Mouse (Mus musculus): Measurements from ENCODE around the gene Nat8f4. TPM values are rescaled to one million over a fixed set of nuclear protein-coding genes. Genes with fewer than 3 reads are reported as not detected.

The Nat8f4 gene
- polyA plus RNA-seq, 1 experiment from 2014 or later, result 1.9 TPM

- no peak for ATAC-seq (replicated peaks; ENCODE audit: low FRiP score)
- 70% methylated on average over 2 of the region's 2 CpGs for WGBS
- Histone ChIP-seq H3K4me1 (replicated peaks; ENCODE audit: control insufficient read depth, insufficient read depth, low read length) (no peaks in the 10 kb centered on the region), H3K27me3 (replicated peaks; ENCODE audit: control insufficient read depth, insufficient read depth, low read length) (no peaks in the 10 kb centered on the region), H3K9ac (ENCODE audit: low read depth, low read length) (no peak overlapping the region), H3K4me2 (no peak overlapping the region), H3K9me3 (ENCODE audit: control insufficient read depth, low read length) (no peaks in the 10 kb centered on the region), H3K4me3 (ENCODE audit: low read depth, low read length) (no peak overlapping the region), H3K27ac (ENCODE audit: low read depth, low read length) (no peak overlapping the region), H3K36me3 (ENCODE audit: control insufficient read depth, insufficient read depth, low read length) (no peaks in the 10 kb centered on the region)
- no peak for DNase-seq (ENCODE audit: low spot score)
Observed at GRCm38 (mm10) chr6:85863136-85863535, 41.5 kb downstream of the Nat8f4 start.

GRCm38 (mm10) chr6:85862565-85862964 lies 42.1 kb downstream of the Nat8f4 start:
- ATAC-seq (replicated peaks; ENCODE audit: low FRiP score) (no peak), DNase-seq (ENCODE audit: low spot score) (no peak)
- WGBS, result 74% methylated on average over 3 of the region's 3 CpGs
- H3K9me3 ChIP-seq (ENCODE audit: control insufficient read depth, low read length), result no peaks in the 10 kb centered on the region
- H3K4me1 ChIP-seq (replicated peaks; ENCODE audit: control insufficient read depth, insufficient read depth, low read length), result no peaks in the 10 kb centered on the region
- no peaks in the 10 kb centered on the region for H3K36me3 ChIP-seq (ENCODE audit: control insufficient read depth, insufficient read depth, low read length)
- H3K27me3 ChIP-seq (replicated peaks; ENCODE audit: control insufficient read depth, insufficient read depth, low read length), result no peaks in the 10 kb centered on the region
- no peak overlapping the region for H3K27ac ChIP-seq (ENCODE audit: low read depth, low read length)
- no peak overlapping the region for H3K4me3 ChIP-seq (ENCODE audit: low read depth, low read length)
- H3K4me2 ChIP-seq, result no peak overlapping the region
- no peak overlapping the region for H3K9ac ChIP-seq (ENCODE audit: low read depth, low read length)

- Histone ChIP-seq H3K4me3 (ENCODE audit: low read depth, low read length) (no peak overlapping the region), H3K4me1 (replicated peaks; ENCODE audit: control insufficient read depth, insufficient read depth, low read length) (no peaks in the 10 kb centered on the region), H3K9ac (ENCODE audit: low read depth, low read length) (no peak overlapping the region), H3K27ac (ENCODE audit: low read depth, low read length) (no peak overlapping the region), H3K4me2 (no peak overlapping the region), H3K36me3 (ENCODE audit: control insufficient read depth, insufficient read depth, low read length) (no peaks in the 10 kb centered on the region), H3K9me3 (ENCODE audit: control insufficient read depth, low read length) (no peaks in the 10 kb centered on the region), H3K27me3 (replicated peaks; ENCODE audit: control insufficient read depth, insufficient read depth, low read length) (no peaks in the 10 kb centered on the region)
- no peak for ATAC-seq (replicated peaks; ENCODE audit: low FRiP score)
- WGBS, result 87% methylated on average over 3 of the region's 3 CpGs
- DNase-seq (ENCODE audit: low spot score), result no peak
Observed at GRCm38 (mm10) chr6:85861247-85861646, 43.4 kb downstream of the Nat8f4 start.

- DNase-seq (ENCODE audit: low spot score) (no peak), ATAC-seq (replicated peaks; ENCODE audit: low FRiP score) (no peak)
- Histone ChIP-seq H3K9me3 (ENCODE audit: control insufficient read depth, low read length) (no peaks in the 10 kb centered on the region), H3K4me1 (replicated peaks; ENCODE audit: control insufficient read depth, insufficient read depth, low read length) (no peaks in the 10 kb centered on the region), H3K9ac (ENCODE audit: low read depth, low read length) (no peak overlapping the region), H3K4me3 (ENCODE audit: low read depth, low read length) (no peak overlapping the region), H3K27me3 (replicated peaks; ENCODE audit: control insufficient read depth, insufficient read depth, low read length) (no peaks in the 10 kb centered on the region), H3K4me2 (no peak overlapping the region), H3K27ac (ENCODE audit: low read depth, low read length) (no peak overlapping the region), H3K36me3 (ENCODE audit: control insufficient read depth, insufficient read depth, low read length) (no peaks in the 10 kb centered on the region)
- 39% methylated on average over 1 of the region's 1 CpGs for WGBS
Observed at GRCm38 (mm10) chr6:85856194-85856678, 48.4 kb downstream of the Nat8f4 start.

- WGBS, result 72% methylated on average over 3 of the region's 3 CpGs
- Histone ChIP-seq H3K9ac (ENCODE audit: low read depth, low read length) (no peak overlapping the region), H3K9me3 (ENCODE audit: control insufficient read depth, low read length) (no peaks in the 10 kb centered on the region), H3K36me3 (ENCODE audit: control insufficient read depth, insufficient read depth, low read length) (no peaks in the 10 kb centered on the region), H3K4me1 (replicated peaks; ENCODE audit: control insufficient read depth, insufficient read depth, low read length) (no peaks in the 10 kb centered on the region), H3K4me3 (ENCODE audit: low read depth, low read length) (no peak overlapping the region), H3K4me2 (no peak overlapping the region), H3K27me3 (replicated peaks; ENCODE audit: control insufficient read depth, insufficient read depth, low read length) (no peaks in the 10 kb centered on the region), H3K27ac (ENCODE audit: low read depth, low read length) (no peak overlapping the region)
- no peak for ATAC-seq (replicated peaks; ENCODE audit: low FRiP score)
- no peak for DNase-seq (ENCODE audit: low spot score)
Observed at GRCm38 (mm10) chr6:85853481-85853880, 51.2 kb downstream of the Nat8f4 start.

GRCm38 (mm10) chr6:85851062-85851773 lies 53.5 kb downstream of the Nat8f4 start:
- WGBS, result 66% methylated on average over 7 of the region's 7 CpGs
- Histone ChIP-seq H3K36me3 (ENCODE audit: control insufficient read depth, insufficient read depth, low read length) (no peaks in the 10 kb centered on the region), H3K9me3 (ENCODE audit: control insufficient read depth, low read length) (no peaks in the 10 kb centered on the region), H3K9ac (ENCODE audit: low read depth, low read length) (no peak overlapping the region), H3K4me2 (no peak overlapping the region), H3K4me1 (replicated peaks; ENCODE audit: control insufficient read depth, insufficient read depth, low read length) (no peaks in the 10 kb centered on the region), H3K27ac (ENCODE audit: low read depth, low read length) (no peak overlapping the region), H3K27me3 (replicated peaks; ENCODE audit: control insufficient read depth, insufficient read depth, low read length) (no peaks in the 10 kb centered on the region), H3K4me3 (ENCODE audit: low read depth, low read length) (no peak overlapping the region)
- ATAC-seq (replicated peaks; ENCODE audit: low FRiP score) (no peak), DNase-seq (ENCODE audit: low spot score) (no peak)

GRCm38 (mm10) chr6:85849240-85849639 lies 55.4 kb downstream of the Nat8f4 start:
- H3K4me3 ChIP-seq (ENCODE audit: low read depth, low read length), result no peak overlapping the region
- no peak overlapping the region for H3K9ac ChIP-seq (ENCODE audit: low read depth, low read length)
- no peak overlapping the region for H3K4me2 ChIP-seq
- no peaks in the 10 kb centered on the region for H3K36me3 ChIP-seq (ENCODE audit: control insufficient read depth, insufficient read depth, low read length)
- DNase-seq (ENCODE audit: low spot score) (no peak), ATAC-seq (replicated peaks; ENCODE audit: low FRiP score) (no peak)
- H3K27ac ChIP-seq (ENCODE audit: low read depth, low read length), result no peak overlapping the region
- H3K4me1 ChIP-seq (replicated peaks; ENCODE audit: control insufficient read depth, insufficient read depth, low read length), result no peaks in the 10 kb centered on the region
- WGBS, result 46% methylated on average over 2 of the region's 2 CpGs
- H3K27me3 ChIP-seq (replicated peaks; ENCODE audit: control insufficient read depth, insufficient read depth, low read length), result no peaks in the 10 kb centered on the region
- no peaks in the 10 kb centered on the region for H3K9me3 ChIP-seq (ENCODE audit: control insufficient read depth, low read length)

Other genes starting within 250 kb of the Nat8f4 start
- not detected in 2 replicates for gene Nat8f7, start 191.7 kb downstream of the Nat8f4 start, polyA plus RNA-seq (2014; fragmentation: Nextera tagmentation; extraction: Ambion mirVana)
- gene Nat8f3, start 139.1 kb downstream of the Nat8f4 start, polyA plus RNA-seq (2014; fragmentation: Nextera tagmentation; extraction: Ambion mirVana), result 0.14 TPM in 1 of 2 replicates, not detected in the other
- gene Nat8f6, start 83.9 kb downstream of the Nat8f4 start, polyA plus RNA-seq (2014; fragmentation: Nextera tagmentation; extraction: Ambion mirVana), result not detected in 2 replicates
- not detected in 2 replicates for gene Nat8f5, start 83.9 kb downstream of the Nat8f4 start, polyA plus RNA-seq (2014; fragmentation: Nextera tagmentation; extraction: Ambion mirVana)
- not detected in 2 replicates for gene Nat8, start 72.8 kb downstream of the Nat8f4 start, polyA plus RNA-seq (2014; fragmentation: Nextera tagmentation; extraction: Ambion mirVana)
- not detected in 2 replicates for gene Nat8f2, start 35.7 kb downstream of the Nat8f4 start, polyA plus RNA-seq (2014; fragmentation: Nextera tagmentation; extraction: Ambion mirVana)
- 37.1 and 38.4 TPM in 2 replicates for gene Tprkb, start 7.0 kb upstream of the Nat8f4 start, polyA plus RNA-seq (2014; fragmentation: Nextera tagmentation; extraction: Ambion mirVana)
- 5.2 and 6.8 TPM in 2 replicates for gene Nat8f1, start 10.8 kb upstream of the Nat8f4 start, polyA plus RNA-seq (2014; fragmentation: Nextera tagmentation; extraction: Ambion mirVana)
- gene Dusp11, start 56.8 kb upstream of the Nat8f4 start, polyA plus RNA-seq (2014; fragmentation: Nextera tagmentation; extraction: Ambion mirVana), result 58.7 and 59.9 TPM in 2 replicates
- gene Figla, start 111.3 kb upstream of the Nat8f4 start, polyA plus RNA-seq (2014; fragmentation: Nextera tagmentation; extraction: Ambion mirVana), result not detected in 2 replicates
- 66.5 and 73.2 TPM in 2 replicates for gene Add2, start 123.8 kb upstream of the Nat8f4 start, polyA plus RNA-seq (2014; fragmentation: Nextera tagmentation; extraction: Ambion mirVana)